Mouse (Mus musculus): ENCODE data around the gene Gucy2d. TPM values are rescaled to one million over a fixed set of nuclear protein-coding genes. Genes with fewer than 3 reads are reported as not detected.

Gucy2d gene
- polyA plus RNA-seq, 1 experiment, result 0.08 TPM

- TF ChIP-seq CTCF (IDR thresholded peaks at IDR 0.05; ENCODE audit: borderline replicate concordance, insufficient read depth, low read depth, low read length), result no peak
- TF ChIP-seq POLR2A (IDR thresholded peaks at IDR 0.05; ENCODE audit: borderline replicate concordance, insufficient read depth, low read length), result no peak
- Histone ChIP-seq H3K27ac (ENCODE audit: insufficient read depth, low read length) (no peak overlapping the region), H3K4me1 (ENCODE audit: control insufficient read depth, insufficient read depth, low read length) (peaks cover 8% of the 10 kb centered on the region; the same call in 1 of the 2 replicates), H3K27me3 (ENCODE audit: control insufficient read depth, insufficient read depth, low read length) (no peaks in the 10 kb centered on the region), H3K4me3 (replicated peaks; ENCODE audit: insufficient read depth, low read depth, low read length) (no peak overlapping the region)
- 95% methylated on average over 6 of the region's 6 CpGs for WGBS
- no peak for DNase-seq
These were observed 84.9 kb downstream of the Gucy2d start for GRCm38 (mm10) chr7:98524869-98525699.

Other genes starting within 250 kb of the Gucy2d start
- 0.73 and 1.1 TPM in 2 replicates for gene B3gnt6, start 240.9 kb upstream of the Gucy2d start, polyA plus RNA-seq (2012; rRNA removed)
- gene Acer3, start 119.2 kb upstream of the Gucy2d start, polyA plus RNA-seq (2012; rRNA removed), result 11.5 and 11.8 TPM in 2 replicates
- gene Tsku, start 79.1 kb upstream of the Gucy2d start, polyA plus RNA-seq (2012; rRNA removed), result 1.7 and 1.9 TPM in 2 replicates
- gene Lrrc32, start 48.9 kb downstream of the Gucy2d start, polyA plus RNA-seq (2012; rRNA removed), result 2.2 and 2.5 TPM in 2 replicates
- 49.4 and 50.1 TPM in 2 replicates for gene Emsy, start 216.4 kb downstream of the Gucy2d start, polyA plus RNA-seq (2012; rRNA removed)